Mouse (Mus musculus): Measurements from ENCODE around the gene Dhx32. TPM values are rescaled to one million over a fixed set of nuclear protein-coding genes. Genes with fewer than 3 reads are reported as not detected.
"Not testable (repeated sequence)": the region's sequence is repeated elsewhere in the genome, so short reads cannot be mapped to it uniquely, and the experiment has no call there.

Dhx32 gene
- polyA plus RNA-seq, 1 experiment from 2014 or later, result 72.3 TPM

DNA sequence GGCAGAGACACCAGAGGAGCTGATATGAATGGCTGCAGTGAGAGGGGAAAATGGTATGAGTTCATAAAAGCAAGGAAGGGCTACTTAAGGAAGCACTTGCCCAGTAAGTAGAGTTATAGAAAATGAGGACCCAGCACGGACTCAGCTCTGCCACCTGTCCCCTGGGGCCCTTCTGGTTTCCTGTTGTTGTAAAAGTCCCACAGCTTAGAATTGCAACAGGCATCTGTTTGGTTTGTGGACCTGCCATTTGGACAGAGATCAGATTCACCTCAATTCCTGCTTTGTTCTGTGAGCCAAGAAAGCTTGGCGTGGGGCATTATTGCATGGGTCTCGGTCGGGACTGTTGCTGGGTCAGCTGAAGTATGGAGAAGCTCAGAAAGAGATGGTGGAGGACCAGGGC lies 67.1 kb downstream of the Dhx32 start:
- H3K9ac ChIP-seq (ENCODE audit: low read length), result no peak overlapping the region
- H3K4me1 ChIP-seq (replicated peaks; ENCODE audit: control insufficient read depth, insufficient read depth, low read length), result peaks cover 3% of the 10 kb centered on the region; the same call in 1 of the 2 replicates
- ATAC-seq (replicated peaks; ENCODE audit: low FRiP score, low TSS enrichment, low read depth) (no peak), DNase-seq (ENCODE audit: low spot score) (no peak)
- H3K9me3 ChIP-seq (ENCODE audit: control insufficient read depth, low read length), result no peaks in the 10 kb centered on the region
- H3K4me2 ChIP-seq (ENCODE audit: low read length), result no peak overlapping the region
- H3K36me3 ChIP-seq (ENCODE audit: control insufficient read depth, insufficient read depth, low read length), result peaks cover 83% of the 10 kb centered on the region
- no peak overlapping the region for H3K27ac ChIP-seq (ENCODE audit: low read depth)
- WGBS, result 93% methylated on average over 4 of the region's 4 CpGs
- H3K4me3 ChIP-seq (ENCODE audit: low read depth, low read length), result no peak overlapping the region
- H3K27me3 ChIP-seq (replicated peaks; ENCODE audit: control insufficient read depth, insufficient read depth, low read length), result no peaks in the 10 kb centered on the region

DNA sequence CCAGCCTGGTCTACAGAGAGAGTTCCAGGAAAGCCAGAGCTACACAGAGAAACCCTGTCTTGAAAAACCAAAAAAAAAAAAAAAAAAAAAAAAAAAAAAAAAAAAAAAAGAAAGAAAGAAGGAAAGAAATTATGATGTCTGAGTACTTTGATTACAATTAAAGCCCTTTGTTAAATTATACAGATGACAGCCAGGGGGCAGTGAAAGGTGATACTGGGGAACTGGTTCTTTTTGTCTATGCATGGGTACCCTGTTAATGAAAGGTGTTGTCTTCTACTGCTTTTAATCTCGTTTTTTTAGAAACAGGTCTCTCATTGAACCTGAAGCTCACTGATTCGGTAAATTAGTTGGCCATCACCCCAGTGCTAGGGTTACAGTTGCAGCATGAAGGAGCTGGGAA lies 75.2 kb downstream of the Dhx32 start:
- H3K4me3 ChIP-seq (ENCODE audit: low read depth, low read length), result no peak overlapping the region
- DNase-seq (ENCODE audit: low spot score), result no peak
- no peaks in the 10 kb centered on the region for H3K27me3 ChIP-seq (replicated peaks; ENCODE audit: control insufficient read depth, insufficient read depth, low read length)
- H3K4me1 ChIP-seq (replicated peaks; ENCODE audit: control insufficient read depth, insufficient read depth, low read length), result peaks cover 10% of the 10 kb centered on the region
- H3K4me2 ChIP-seq (ENCODE audit: low read length), result no peak overlapping the region
- H3K9ac ChIP-seq (ENCODE audit: low read length), result no peak overlapping the region
- H3K9me3 ChIP-seq (ENCODE audit: control insufficient read depth, low read length), result peaks cover 5% of the 10 kb centered on the region; the same call in 1 of the 2 replicates
- no peak for ATAC-seq (replicated peaks; ENCODE audit: low FRiP score, low TSS enrichment, low read depth)
- 89% methylated on average over 2 of the region's 2 CpGs for WGBS
- H3K36me3 ChIP-seq (ENCODE audit: control insufficient read depth, insufficient read depth, low read length), result peaks cover 8% of the 10 kb centered on the region
- no peak overlapping the region for H3K27ac ChIP-seq (ENCODE audit: low read depth)

DNA sequence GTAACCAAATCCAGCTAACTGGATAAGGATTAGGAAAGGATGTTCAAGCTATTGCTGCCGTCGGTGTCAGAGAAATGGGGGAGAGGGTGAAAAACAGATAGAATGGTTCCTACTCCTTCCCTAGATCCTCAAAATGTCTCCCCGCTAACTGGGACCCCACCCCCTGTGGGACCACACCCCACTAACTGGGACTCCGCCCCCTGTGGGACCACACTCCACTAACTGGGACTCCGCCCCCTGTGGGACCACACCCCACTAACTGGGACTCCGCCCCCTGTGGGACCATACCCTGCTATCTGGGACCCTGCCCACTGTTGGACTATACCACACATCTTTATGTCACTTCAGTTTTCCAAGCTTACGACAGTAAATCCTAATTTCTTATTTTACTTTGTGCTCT lies 78.6 kb downstream of the Dhx32 start:
- Histone ChIP-seq H3K4me3 (ENCODE audit: low read depth, low read length) (no peak overlapping the region), H3K4me1 (replicated peaks; ENCODE audit: control insufficient read depth, insufficient read depth, low read length) (peaks cover 2% of the 10 kb centered on the region; the same call in 1 of the 2 replicates), H3K27ac (ENCODE audit: low read depth) (no peak overlapping the region), H3K4me2 (ENCODE audit: low read length) (no peak overlapping the region), H3K9ac (ENCODE audit: low read length) (no peak overlapping the region), H3K9me3 (ENCODE audit: control insufficient read depth, low read length) (peaks cover 5% of the 10 kb centered on the region; the same call in 1 of the 2 replicates), H3K36me3 (ENCODE audit: control insufficient read depth, insufficient read depth, low read length) (0 out of 2 replicates have a peak, but pooled peaks cover 4% of the 10 kb centered on the region), H3K27me3 (replicated peaks; ENCODE audit: control insufficient read depth, insufficient read depth, low read length) (no peaks in the 10 kb centered on the region)
- 89% methylated on average over 7 of the region's 7 CpGs for WGBS
- ATAC-seq (replicated peaks; ENCODE audit: low FRiP score, low TSS enrichment, low read depth), result no peak
- no peak for DNase-seq (ENCODE audit: low spot score)

DNA sequence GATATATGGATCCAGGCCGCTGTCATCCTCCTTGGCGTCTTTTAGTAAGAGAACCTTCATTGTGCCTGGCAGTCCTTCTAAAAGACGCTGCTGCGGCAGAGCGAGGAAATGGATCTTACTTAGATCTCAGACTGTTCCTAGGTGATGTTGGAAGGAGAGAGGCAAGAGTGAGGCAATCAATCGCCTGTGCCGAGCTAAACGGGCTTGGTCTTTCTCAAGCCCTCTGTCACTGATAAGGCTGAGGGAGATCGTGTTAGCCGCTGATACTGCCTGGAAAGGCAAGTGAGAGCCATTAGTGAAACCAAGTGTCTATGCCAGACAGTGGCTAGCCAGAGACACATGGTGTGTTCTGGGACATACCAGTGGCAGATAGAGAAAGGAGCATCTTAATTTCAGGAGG lies 80.2 kb downstream of the Dhx32 start:
- no peak overlapping the region for H3K4me2 ChIP-seq (ENCODE audit: low read length)
- no peaks in the 10 kb centered on the region for H3K27me3 ChIP-seq (replicated peaks; ENCODE audit: control insufficient read depth, insufficient read depth, low read length)
- no peaks in the 10 kb centered on the region for H3K4me1 ChIP-seq (replicated peaks; ENCODE audit: control insufficient read depth, insufficient read depth, low read length)
- H3K9ac ChIP-seq (ENCODE audit: low read length), result no peak overlapping the region
- peaks cover under 1% of the 10 kb centered on the region; the same call in 1 of the 2 replicates for H3K9me3 ChIP-seq (ENCODE audit: control insufficient read depth, low read length)
- H3K27ac ChIP-seq (ENCODE audit: low read depth), result no peak overlapping the region
- ATAC-seq (replicated peaks; ENCODE audit: low FRiP score, low TSS enrichment, low read depth) (no peak), DNase-seq (ENCODE audit: low spot score) (no peak)
- H3K4me3 ChIP-seq (ENCODE audit: low read depth, low read length), result no peak overlapping the region
- 73% methylated on average over 10 of the region's 10 CpGs for WGBS
- peaks cover 7% of the 10 kb centered on the region; the same call in 1 of the 2 replicates for H3K36me3 ChIP-seq (ENCODE audit: control insufficient read depth, insufficient read depth, low read length)

DNA sequence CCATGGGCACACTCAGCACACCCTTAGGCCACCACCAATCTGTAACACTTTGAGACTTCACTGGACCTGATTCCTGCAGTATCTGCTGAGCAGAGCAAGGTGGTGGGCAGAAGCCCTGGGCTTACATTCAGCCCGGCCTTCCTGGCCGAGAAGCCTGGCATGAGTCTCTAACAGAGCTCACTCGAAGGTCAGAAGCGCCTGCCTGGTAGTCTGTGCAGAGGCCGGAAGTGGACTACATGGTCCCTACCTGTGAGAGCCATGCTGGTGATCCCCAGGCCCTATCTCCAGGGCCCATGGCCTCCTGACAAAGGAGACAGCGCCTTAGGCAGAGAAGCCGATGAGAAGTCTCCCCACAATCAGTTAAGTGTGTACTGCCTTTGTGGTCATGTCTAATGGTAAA lies 81.2 kb downstream of the Dhx32 start:
- H3K4me3 ChIP-seq (ENCODE audit: low read depth, low read length), result no peak overlapping the region
- H3K27ac ChIP-seq (ENCODE audit: low read depth), result no peak overlapping the region
- no peaks in the 10 kb centered on the region for H3K4me1 ChIP-seq (replicated peaks; ENCODE audit: control insufficient read depth, insufficient read depth, low read length)
- H3K4me2 ChIP-seq (ENCODE audit: low read length), result no peak overlapping the region
- WGBS, result 92% methylated on average over 7 of the region's 7 CpGs
- H3K27me3 ChIP-seq (replicated peaks; ENCODE audit: control insufficient read depth, insufficient read depth, low read length), result no peaks in the 10 kb centered on the region
- DNase-seq (ENCODE audit: low spot score) (no peak), ATAC-seq (replicated peaks; ENCODE audit: low FRiP score, low TSS enrichment, low read depth) (no peak)
- H3K9ac ChIP-seq (ENCODE audit: low read length), result no peak overlapping the region
- peaks cover 13% of the 10 kb centered on the region; the same call in 1 of the 2 replicates for H3K36me3 ChIP-seq (ENCODE audit: control insufficient read depth, insufficient read depth, low read length)
- H3K9me3 ChIP-seq (ENCODE audit: control insufficient read depth, low read length), result no peaks in the 10 kb centered on the region

DNA sequence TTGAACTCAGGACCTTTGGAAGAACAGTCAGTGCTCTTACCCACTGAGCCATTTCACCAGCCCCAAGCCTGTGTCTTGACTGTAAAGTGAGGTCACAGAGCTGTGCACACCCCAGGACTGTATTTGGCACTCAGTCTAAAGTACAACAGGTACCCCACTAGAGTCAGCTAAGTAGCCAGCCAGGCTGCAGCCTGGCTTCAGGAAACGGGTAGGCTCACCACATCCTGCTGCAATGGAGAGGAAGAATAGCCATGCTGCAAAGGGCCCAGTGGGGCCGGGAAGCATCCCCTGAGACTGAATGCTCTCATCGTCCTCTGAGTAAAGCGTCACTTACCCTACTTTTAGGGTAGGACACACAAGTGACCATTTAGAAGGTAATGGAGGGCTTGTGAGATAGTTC lies 82.6 kb downstream of the Dhx32 start:
- ATAC-seq (replicated peaks; ENCODE audit: low FRiP score, low TSS enrichment, low read depth) (no peak), DNase-seq (ENCODE audit: low spot score) (no peak)
- Histone ChIP-seq H3K4me1 (replicated peaks; ENCODE audit: control insufficient read depth, insufficient read depth, low read length) (no peaks in the 10 kb centered on the region), H3K9me3 (ENCODE audit: control insufficient read depth, low read length) (no peaks in the 10 kb centered on the region), H3K9ac (ENCODE audit: low read length) (no peak overlapping the region), H3K4me3 (ENCODE audit: low read depth, low read length) (no peak overlapping the region), H3K27ac (ENCODE audit: low read depth) (no peak overlapping the region), H3K36me3 (ENCODE audit: control insufficient read depth, insufficient read depth, low read length) (peaks cover 13% of the 10 kb centered on the region; the same call in 1 of the 2 replicates), H3K4me2 (ENCODE audit: low read length) (no peak overlapping the region), H3K27me3 (replicated peaks; ENCODE audit: control insufficient read depth, insufficient read depth, low read length) (no peaks in the 10 kb centered on the region)
- 87% methylated on average over 4 of the region's 4 CpGs for WGBS

DNA sequence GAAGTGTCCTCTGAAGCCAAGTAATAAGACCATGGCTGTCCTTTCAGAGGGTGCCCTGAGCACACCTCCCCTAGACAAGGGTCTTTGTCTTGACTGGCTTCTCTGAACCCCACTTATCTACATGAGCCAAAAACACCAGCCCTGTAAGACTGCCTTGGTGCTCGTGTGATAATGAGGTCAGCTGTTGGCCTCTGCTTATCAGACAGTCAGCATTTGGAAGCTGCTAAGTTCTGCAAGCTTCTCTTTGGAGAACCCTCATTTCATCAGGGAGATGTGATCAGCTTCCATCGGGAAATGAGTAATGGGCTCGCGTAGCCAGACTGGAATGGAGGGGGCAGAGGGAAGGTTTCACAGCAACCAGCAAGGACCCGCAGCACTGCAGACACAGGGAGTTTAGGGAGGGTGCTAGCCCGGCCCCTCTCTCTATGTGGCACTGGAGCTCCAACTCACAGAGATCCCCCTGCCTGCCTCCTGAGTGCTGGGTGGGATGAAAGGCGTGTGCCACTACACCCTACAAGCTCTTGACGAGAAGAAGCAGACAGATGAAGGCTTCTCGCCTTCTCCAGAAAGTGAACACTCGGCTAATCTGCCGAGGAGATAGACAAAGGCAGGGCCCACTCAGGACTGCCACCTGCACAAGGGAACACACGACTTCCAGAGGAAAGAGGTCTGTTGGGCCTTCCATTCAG lies 84.4 kb downstream of the Dhx32 start:
- H3K9me3 ChIP-seq (ENCODE audit: control insufficient read depth, low read length), result no peaks in the 10 kb centered on the region
- H3K4me1 ChIP-seq (replicated peaks; ENCODE audit: control insufficient read depth, insufficient read depth, low read length), result no peaks in the 10 kb centered on the region
- H3K27me3 ChIP-seq (replicated peaks; ENCODE audit: control insufficient read depth, insufficient read depth, low read length), result no peaks in the 10 kb centered on the region
- no peak overlapping the region for H3K4me3 ChIP-seq (ENCODE audit: low read depth, low read length)
- H3K27ac ChIP-seq (ENCODE audit: low read depth), result no peak overlapping the region
- H3K9ac ChIP-seq (ENCODE audit: low read length), result no peak overlapping the region
- ATAC-seq (replicated peaks; ENCODE audit: low FRiP score, low TSS enrichment, low read depth) (no peak), DNase-seq (ENCODE audit: low spot score) (no peak)
- 85% methylated on average over 12 of the region's 12 CpGs for WGBS
- peaks cover 13% of the 10 kb centered on the region; the same call in 1 of the 2 replicates for H3K36me3 ChIP-seq (ENCODE audit: control insufficient read depth, insufficient read depth, low read length)
- no peak overlapping the region for H3K4me2 ChIP-seq (ENCODE audit: low read length)

DNA sequence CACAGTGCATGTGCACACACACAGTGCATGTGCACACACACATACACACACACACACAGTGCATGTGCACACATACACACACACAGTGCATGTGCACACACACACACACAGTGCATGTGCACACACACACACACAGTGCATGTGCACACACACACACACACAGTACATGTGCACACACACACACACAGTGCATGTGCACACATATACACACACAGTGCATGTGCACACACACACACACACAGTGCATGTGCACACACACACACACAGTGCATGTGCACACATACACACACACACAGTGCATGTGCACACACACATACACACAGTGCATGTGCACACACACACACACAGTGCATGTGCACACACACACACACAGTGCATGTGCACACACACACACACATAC lies 96.9 kb downstream of the Dhx32 start:
- Histone ChIP-seq H3K36me3 (ENCODE audit: control insufficient read depth, insufficient read depth, low read length) (peaks cover 15% of the 10 kb centered on the region), H3K9me3 (ENCODE audit: control insufficient read depth, low read length) (0 out of 2 replicates have a peak, but pooled peaks cover 10% of the 10 kb centered on the region)
- not testable (repeated sequence) for H3K4me2 ChIP-seq (ENCODE audit: low read length); H3K4me1 ChIP-seq (replicated peaks; ENCODE audit: control insufficient read depth, insufficient read depth, low read length); DNase-seq (ENCODE audit: low spot score); ATAC-seq (replicated peaks; ENCODE audit: low FRiP score, low TSS enrichment, low read depth); H3K9ac ChIP-seq (ENCODE audit: low read length); H3K27me3 ChIP-seq (replicated peaks; ENCODE audit: control insufficient read depth, insufficient read depth, low read length); H3K4me3 ChIP-seq (ENCODE audit: low read depth, low read length); H3K27ac ChIP-seq (ENCODE audit: low read depth)

DNA sequence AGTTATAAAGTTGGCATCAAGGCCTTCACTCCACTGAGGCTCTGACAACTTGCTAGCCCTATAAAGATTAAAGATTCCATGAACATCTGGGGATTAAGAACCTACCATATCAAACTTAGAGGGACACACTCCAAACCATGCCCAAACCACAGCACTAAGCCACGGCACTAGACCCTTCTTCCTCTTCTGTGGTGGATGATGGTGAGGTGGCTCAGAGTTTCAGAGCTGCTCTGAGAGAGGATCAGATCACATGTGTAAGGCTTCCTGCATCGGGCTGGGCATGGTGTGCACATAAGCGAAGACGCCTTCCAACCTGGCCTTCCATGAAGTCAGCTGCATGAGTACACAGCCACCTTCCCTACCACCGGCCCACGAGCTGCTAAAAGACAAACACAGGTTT lies 97.8 kb downstream of the Dhx32 start:
- no peak for ATAC-seq (replicated peaks; ENCODE audit: low FRiP score, low TSS enrichment, low read depth)
- no peak overlapping the region for H3K4me2 ChIP-seq (ENCODE audit: low read length)
- no peaks in the 10 kb centered on the region for H3K4me1 ChIP-seq (replicated peaks; ENCODE audit: control insufficient read depth, insufficient read depth, low read length)
- H3K36me3 ChIP-seq (ENCODE audit: control insufficient read depth, insufficient read depth, low read length), result peaks cover 8% of the 10 kb centered on the region; the same call in 1 of the 2 replicates
- H3K9me3 ChIP-seq (ENCODE audit: control insufficient read depth, low read length), result 0 out of 2 replicates have a peak, but pooled peaks cover 10% of the 10 kb centered on the region
- no peak overlapping the region for H3K9ac ChIP-seq (ENCODE audit: low read length)
- no peaks in the 10 kb centered on the region for H3K27me3 ChIP-seq (replicated peaks; ENCODE audit: control insufficient read depth, insufficient read depth, low read length)
- no peak overlapping the region for H3K4me3 ChIP-seq (ENCODE audit: low read depth, low read length)
- WGBS, result 93% methylated on average over 6 of the region's 6 CpGs
- no peak overlapping the region for H3K27ac ChIP-seq (ENCODE audit: low read depth)
- DNase-seq (ENCODE audit: low spot score), result no peak
